Mouse (Mus musculus) 3134 (cell line): ENCODE data around the gene Camta1.

Source experiments
- DNase-seq: peaks from one replicate; pipeline ENCODE4 v3.0.0-alpha.2; 2011; ENCODE audit warnings: low spot score; ENCODE audit not compliant: insufficient read length; ENCODE audit errors: extremely low read depth

The Camta1 gene

DNA sequence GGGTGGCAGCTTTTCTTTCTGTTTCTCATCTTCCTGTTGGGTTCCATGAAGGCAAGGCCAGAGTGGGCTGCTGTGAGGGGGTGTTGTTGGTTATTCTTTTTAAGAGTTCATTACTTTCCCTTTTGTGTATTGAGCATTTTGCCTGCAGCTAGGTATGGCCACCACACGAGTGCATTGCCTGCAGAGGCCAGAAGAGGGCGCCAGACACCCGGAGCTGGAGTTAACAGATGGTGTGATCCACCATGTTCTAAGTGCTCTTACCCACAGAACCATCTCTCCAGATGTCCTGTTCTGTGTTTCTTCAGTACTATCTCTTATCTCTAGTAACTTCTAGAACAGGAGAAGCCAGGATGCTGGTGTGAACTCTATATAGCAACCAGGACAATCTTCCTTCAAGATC, 629.6 kb downstream of the Camta1 start:
- DNase-seq, result no peak

GRCm38 (mm10) chr4:151229073-151229472, 632.6 kb downstream of the Camta1 start:
- DNase-seq, result no peak

- no peak for DNase-seq
Observed at GRCm38 (mm10) chr4:151226496-151226895, 635.2 kb downstream of the Camta1 start.

- DNase-seq, result no peak
Observed at GRCm38 (mm10) chr4:151224017-151224416, 637.7 kb downstream of the Camta1 start.

DNA sequence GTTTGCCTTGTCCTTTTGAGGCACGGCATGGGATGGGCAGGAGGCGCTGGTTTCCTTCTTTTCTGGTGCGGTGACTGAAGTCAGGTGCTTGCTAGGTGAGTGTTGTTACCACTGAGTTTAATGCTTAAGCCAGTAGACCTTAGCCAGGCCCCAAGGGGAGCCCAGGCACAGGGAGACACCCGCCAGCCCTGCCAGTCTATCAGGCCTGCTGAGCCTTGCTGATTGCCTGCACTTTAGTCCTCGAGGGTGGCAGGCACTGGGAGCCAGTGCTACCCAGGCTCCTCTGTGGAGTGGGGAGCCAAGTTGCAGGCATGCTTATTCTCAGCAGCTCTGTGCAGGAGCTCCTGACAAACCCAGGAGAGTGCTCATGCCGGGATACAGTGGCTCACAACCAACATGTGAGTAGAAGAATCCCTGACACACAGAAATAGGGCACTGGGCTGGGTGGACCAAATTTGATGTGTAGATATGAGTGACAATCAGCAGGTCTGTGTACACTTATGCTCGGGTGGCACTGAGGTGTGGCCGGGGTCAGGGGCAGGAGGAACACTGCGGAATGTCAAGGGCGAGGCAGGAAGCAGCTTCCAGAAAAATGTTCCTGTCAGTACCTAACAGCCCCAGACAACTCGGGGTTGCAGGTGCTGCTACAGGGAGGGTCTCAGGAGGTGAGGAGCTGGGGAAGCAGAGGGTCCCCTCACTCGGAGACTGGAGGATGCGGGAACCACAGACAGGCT, 638.2 kb downstream of the Camta1 start:
- DNase-seq, result no peak

GRCm38 (mm10) chr4:151222635-151223034, 639.0 kb downstream of the Camta1 start:
- DNase-seq, result no peak

DNA sequence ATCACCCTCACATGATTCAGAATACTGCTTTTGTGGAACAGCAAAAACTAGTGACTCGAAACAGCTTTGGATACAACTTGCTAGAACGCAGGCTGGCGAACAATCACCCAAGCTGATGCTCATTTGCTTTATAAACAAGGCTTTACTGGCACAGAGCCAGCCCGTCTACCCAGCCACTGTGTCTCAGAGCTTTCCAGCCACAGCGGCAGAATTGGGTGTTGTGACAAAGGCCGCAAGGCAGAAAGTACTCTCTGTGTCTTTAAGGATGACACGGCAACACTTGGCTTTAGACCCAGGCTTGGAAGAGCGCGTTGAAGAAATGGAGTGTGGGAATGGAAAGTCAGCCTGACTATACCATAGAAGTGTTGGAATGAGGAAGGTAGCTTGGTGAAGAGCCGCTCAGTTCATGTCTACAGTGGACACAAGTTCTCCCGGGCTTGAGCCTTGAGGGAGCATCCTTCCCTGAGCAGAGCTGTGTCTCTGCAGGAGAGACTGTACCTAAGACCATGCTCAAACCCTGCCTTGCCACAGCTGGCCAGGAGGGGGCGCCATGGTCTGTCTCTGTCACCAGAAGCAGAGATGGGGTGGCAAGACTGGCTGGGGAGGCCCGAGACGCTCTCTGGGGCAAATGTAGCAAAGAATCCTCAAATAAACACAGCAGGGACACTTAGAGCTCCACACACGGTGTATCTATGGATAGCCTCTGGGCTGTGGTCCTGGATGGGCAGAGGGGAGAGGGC, 645.0 kb downstream of the Camta1 start:
- no peak for DNase-seq

DNA sequence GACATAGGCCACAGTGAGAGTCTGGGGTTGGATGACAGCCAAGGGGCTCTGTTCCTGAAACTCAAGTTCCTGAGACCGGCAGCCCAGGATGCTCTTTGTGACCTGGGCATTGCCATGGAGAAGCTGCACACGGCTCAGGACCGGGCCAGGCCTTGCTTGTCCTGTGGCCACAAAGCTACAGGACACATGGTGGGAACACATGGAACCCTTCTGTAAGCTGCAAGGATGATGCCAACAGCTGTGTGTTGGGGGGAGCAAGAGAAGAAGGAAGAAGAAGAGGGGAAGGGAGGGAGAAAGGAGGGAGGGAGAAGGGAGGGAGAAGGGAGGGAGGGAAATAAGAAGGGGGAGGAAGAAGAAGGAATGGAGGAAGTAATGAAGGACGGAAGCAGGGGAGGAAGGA, 645.8 kb downstream of the Camta1 start:
- DNase-seq, result no peak

DNA sequence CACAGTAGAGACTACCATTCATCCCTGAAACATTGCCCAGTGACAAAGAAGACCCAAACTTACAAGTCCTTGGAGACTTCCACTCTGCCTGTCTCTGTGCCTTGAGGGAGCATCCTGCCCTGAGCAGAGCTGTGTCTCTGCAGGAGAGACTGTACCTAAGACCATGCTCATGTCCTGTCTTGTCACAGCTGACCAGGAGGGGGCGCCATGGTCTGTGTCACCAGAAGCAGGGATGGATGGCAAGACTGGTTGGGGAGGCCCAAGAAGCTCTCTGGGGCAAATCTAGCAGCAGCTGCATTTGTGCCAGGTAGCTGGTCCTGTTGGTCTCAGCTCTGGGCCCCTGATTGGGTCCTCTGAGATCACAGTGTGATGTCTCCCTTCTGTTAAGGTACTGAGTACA, 646.5 kb downstream of the Camta1 start:
- DNase-seq, result no peak

- no peak for DNase-seq
Observed at GRCm38 (mm10) chr4:151213475-151213874, 648.2 kb downstream of the Camta1 start.

GRCm38 (mm10) chr4:151211992-151212391, 649.7 kb downstream of the Camta1 start:
- DNase-seq, result no peak

DNA sequence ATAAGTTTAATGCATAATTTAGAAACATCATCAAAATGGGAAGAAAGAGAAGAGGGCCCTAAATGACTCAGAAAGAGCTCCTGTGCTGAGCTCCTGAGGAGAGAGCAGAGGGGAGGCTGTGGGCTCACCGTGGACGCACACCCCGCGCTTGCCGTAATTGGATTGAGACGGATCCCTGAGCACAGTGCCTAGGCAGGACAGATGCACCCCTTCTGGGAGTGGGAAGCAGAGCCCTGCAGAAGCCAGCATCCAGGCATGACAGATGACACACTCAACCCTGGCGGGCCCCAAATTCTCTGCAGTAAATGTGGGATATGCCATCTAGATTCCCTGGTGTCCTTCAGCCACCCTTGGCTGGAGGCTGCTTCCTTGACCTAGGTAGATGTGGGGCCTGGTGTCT, 654.1 kb downstream of the Camta1 start:
- no peak for DNase-seq

GRCm38 (mm10) chr4:151202891-151203290, 658.8 kb downstream of the Camta1 start:
- no peak for DNase-seq

DNA sequence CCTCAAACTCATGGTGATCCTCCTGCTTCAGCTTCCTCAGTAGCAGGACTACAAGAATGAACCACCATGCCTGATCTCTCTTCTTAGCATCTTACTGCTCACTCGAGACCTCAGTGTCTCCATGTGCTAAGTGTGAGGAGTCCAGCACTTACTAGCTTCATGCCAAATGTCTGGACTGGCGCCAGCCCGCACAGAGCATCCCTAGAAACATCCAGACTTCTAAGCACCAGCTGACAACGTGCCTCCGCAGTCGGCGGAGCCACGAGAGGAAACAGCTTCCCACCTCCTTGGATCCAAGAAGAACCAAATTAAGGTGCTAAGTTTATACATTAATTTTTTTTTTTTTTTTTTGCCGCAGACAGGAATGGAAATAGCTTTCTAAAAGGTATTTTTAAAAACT, 661.4 kb downstream of the Camta1 start:
- DNase-seq, result no peak

GRCm38 (mm10) chr4:151195126-151195525, 666.5 kb downstream of the Camta1 start:
- no peak for DNase-seq

DNA sequence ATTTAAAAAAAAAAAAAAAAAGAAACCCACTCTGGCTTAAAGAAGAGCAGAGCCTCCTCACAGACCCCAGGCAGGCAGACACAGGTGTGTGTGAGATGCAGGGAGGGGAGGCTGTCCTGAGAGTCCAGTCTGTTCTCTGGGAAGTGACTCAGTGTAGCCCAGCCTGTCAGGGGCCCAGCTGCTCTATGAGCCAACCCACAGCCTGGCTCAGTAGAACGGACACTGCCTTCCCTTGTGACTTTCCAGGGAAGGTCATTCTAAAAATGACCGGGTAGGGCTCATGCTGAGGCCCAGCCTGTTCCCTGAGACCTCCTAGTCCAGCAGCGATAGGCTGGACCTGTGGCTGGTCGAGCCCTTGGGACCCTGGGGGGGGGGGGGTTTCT, 667.0 kb downstream of the Camta1 start:
- DNase-seq, result no peak

DNA sequence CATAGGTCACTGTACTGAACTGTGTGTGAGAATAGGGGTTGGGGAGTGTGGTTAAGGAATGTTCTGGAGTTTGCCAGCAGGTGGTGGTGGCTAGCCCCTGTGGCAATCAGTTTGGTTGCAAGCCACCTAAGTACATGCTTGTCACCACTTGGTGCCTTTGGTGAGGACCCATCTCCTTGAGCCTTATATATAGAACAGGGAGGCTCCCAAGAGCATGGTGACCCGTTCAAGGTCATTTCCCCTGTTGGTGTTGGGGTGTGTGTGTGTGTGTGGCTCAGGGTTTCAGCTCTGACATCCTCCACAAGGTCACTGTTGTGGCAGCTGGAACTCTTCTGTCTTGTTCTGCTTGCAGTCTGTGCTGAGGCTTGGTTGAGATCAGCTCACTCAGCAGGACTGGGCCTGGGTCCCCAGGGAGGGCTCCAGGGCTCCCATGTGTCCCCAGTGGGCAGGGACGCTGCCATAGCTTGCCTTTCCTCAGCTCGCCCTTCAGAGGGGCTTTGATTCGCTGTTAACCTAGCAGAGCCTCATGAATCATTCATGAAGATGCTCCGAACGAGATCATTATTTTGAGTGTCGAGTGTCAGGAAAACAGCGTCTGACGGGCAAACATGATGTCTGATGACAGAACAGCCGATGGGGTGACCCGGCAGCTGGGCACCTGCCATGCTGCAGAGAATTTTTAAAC, 667.5 kb downstream of the Camta1 start:
- no peak for DNase-seq

DNA sequence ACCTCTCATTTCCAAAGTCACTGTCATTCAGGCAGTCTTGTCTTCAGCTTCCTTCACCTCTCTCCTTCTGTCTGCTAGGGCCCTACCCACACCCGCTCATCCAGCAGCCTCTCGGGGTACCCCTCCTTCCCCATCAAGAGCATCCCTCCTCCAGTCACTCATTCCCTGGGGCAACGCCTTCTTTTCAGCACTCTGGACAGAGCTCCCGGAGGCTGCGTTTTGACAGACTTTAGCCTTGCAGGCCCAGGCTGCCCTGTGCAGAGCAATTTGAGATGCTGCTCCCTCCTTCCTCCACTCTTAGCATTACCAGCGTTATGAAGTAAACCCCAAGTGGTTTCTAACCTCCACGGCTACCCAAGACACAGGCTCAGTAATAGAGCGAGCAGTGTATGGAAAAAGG, 675.2 kb downstream of the Camta1 start:
- DNase-seq, result no peak

DNA sequence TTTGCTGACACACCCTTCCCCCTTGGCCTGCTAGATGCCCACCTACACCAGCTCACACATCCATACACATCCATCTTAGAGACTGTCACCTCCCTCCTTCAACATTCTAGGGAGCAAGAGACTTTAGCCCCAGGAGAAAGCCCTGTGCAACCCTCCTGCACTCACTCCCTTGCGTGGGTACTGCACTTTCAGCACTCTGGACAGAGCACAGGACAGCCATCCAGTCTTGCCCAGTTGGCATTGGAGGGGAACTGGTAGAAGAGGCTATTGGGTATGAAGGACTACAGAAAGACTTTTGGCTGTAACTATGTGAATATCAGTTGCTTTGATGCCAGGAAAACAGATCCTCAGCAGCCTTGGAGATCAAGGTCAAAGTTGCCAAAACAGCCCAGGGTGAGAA, 675.9 kb downstream of the Camta1 start:
- no peak for DNase-seq

DNA sequence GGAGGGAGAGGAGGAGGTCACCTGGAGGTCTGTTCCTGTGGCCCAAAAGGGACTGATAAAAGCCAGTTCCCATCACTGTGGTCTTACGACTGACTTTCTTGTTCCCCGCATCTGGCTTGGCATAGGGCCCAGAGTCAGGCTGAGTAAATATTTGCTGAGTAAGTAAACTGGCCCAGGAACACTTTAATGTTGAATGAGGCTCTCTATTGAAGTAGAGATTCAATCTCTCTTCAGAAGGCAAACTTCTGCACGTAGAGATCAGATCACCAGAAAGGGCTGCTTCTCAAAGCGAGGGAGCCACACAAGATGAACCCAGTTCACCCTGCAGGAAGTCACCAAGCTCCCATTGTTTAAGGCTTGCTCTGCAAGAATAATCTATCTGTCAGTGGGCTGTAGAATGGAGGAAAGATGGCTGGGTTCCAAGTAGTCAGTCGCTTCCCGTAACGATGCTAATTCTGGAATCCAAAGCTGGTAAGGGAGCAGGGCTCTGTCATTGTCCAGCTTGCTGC, 681.2 kb downstream of the Camta1 start:
- DNase-seq, result no peak

GRCm38 (mm10) chr4:151179639-151180038, 682.0 kb downstream of the Camta1 start:
- no peak for DNase-seq

GRCm38 (mm10) chr4:151178970-151179378, 682.7 kb downstream of the Camta1 start:
- no peak for DNase-seq
